Mouse (Mus musculus): ENCODE measurements at regions not wholly inside any gene's neighbourhood (a gene's known extent, or its start where the extent isn't known, plus 50 kb on each side); places are given as distances from the start of the nearest gene placed in this dataset.

DNA sequence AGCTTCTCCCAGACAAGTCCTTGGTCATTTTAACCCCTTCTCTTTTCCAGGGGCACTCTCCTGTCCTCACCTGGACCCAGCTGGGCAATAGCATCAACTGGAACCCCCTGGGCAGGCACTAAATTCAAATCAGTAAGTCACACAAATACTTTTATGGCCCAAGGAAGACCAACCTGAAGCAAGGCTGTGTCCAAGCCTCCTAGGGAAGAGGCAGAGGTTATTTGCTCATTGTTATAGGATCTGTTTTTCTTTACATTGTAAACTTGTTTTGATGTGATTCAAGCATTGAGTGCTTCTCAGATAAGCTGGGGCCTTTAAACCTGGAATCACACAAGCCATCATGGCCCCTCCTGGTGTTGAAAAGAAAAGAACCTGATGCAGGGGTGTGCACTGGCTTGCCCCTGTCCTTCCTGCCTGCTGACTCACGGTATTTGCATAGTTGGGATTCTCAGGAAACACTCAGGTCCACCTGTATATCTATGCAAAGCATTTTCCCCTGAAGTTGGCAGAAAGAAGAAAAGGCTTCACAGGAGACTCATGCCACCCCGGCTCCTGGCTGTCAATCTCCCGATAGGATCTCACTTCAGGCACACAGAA is 114.9 kb upstream of the Kit start:
- H3K4me1 ChIP-seq (ENCODE audit: control insufficient read depth, insufficient read depth, low read length): no peaks in the 10 kb centered on the region
- no peak overlapping the region for H3K9ac ChIP-seq (ENCODE audit: low read depth, low read length)
- no peak for DNase-seq
- intact Hi-C loops (cut with DNase I): no loop called here
- H3K36me3 ChIP-seq (ENCODE audit: control insufficient read depth, insufficient read depth, low read length): no peaks in the 10 kb centered on the region
- no peak overlapping the region for H3K27ac ChIP-seq
- no peaks in the 10 kb centered on the region for H3K27me3 ChIP-seq (ENCODE audit: control insufficient read depth, insufficient read depth, low read length)
- TF ChIP-seq EP300 (IDR thresholded peaks at IDR 0.05; ENCODE audit: insufficient read depth, low read depth, low read length): no peak
- TF ChIP-seq POLR2A (IDR thresholded peaks at IDR 0.05; ENCODE audit: insufficient read depth, low read depth, low read length): no peak
- no peak for TF ChIP-seq CTCF (IDR thresholded peaks at IDR 0.05)
- no peak overlapping the region for H3K4me3 ChIP-seq
- 61% methylated on average over 3 of the region's 3 CpGs for WGBS
- H3K79me2 ChIP-seq (replicated peaks; ENCODE audit: control insufficient read depth, insufficient read depth, low read length): no peaks in the 10 kb centered on the region

DNA sequence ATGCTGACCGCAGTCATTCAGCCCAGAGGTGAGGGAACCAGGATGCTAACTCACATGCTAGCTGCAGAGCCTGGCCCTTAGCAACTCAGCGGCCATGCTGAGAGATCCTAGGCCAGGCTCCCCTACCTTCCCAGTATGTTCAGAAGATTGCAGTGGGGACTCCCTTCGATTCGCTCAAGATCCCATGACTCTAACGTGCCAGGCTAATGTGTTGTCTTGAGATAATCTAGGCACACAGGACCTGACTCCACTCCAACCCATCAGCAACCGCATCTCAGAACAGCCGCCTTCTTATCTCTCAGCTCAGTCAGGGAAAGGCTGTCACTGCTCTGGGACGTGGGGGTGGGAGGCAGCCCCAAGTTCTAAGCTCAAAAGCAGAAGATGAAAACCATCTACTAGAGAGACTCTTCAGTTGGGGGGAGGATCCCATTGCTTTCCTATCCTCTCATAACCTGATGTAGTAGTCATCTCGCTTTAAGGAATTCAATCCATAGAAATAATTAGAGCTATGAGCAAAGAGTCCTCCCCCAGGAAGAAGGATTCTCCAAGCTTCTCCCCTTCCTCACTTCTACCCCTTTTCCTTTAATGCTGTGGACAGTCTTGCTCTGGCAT is 114.2 kb upstream of the Kit start:
- 56% methylated on average over 9 of the region's 9 CpGs for WGBS
- TF ChIP-seq CTCF (IDR thresholded peaks at IDR 0.05) (no peak), EP300 (IDR thresholded peaks at IDR 0.05; ENCODE audit: insufficient read depth, low read depth, low read length) (no peak), POLR2A (IDR thresholded peaks at IDR 0.05; ENCODE audit: insufficient read depth, low read depth, low read length) (no peak)
- no peak for DNase-seq

DNA sequence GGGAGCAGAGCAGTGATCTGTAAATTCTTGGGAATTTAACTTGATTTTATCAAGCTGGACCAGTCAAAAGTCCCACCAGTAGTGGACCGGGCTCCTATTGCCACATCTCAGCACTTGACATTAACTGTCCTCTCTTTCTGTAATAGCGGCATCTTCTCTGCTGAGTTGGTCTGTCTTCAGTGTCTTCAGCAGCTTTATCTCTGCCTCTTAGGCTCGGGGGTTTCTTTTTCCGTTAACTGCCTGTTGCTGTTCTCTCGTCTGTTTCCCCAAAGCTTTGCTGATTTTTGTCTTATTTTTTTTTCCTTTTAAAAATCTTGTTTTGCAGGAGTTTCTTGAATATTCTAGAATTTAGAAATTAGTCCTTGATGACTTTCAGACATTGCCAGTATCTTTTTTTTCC is 113.3 kb upstream of the Kit start:
- intact Hi-C loops (cut with DNase I): no loop called here
- Histone ChIP-seq H3K4me3 (no peak overlapping the region), H3K27ac (no peak overlapping the region), H3K27me3 (ENCODE audit: control insufficient read depth, insufficient read depth, low read length) (no peaks in the 10 kb centered on the region), H3K79me2 (replicated peaks; ENCODE audit: control insufficient read depth, insufficient read depth, low read length) (no peaks in the 10 kb centered on the region), H3K9ac (ENCODE audit: low read depth, low read length) (no peak overlapping the region), H3K36me3 (ENCODE audit: control insufficient read depth, insufficient read depth, low read length) (no peaks in the 10 kb centered on the region), H3K4me1 (ENCODE audit: control insufficient read depth, insufficient read depth, low read length) (no peaks in the 10 kb centered on the region)
- TF ChIP-seq CTCF (IDR thresholded peaks at IDR 0.05) (no peak), POLR2A (IDR thresholded peaks at IDR 0.05; ENCODE audit: insufficient read depth, low read depth, low read length) (no peak), EP300 (IDR thresholded peaks at IDR 0.05; ENCODE audit: insufficient read depth, low read depth, low read length) (no peak)
- 63% methylated on average over 5 of the region's 5 CpGs for WGBS
- no peak for DNase-seq

More for the DNA sequence above, 114.2 kb upstream of the Kit start:
- intact Hi-C loops (cut with DNase I): no loop called here
- Histone ChIP-seq H3K27me3 (ENCODE audit: control insufficient read depth, insufficient read depth, low read length) (no peaks in the 10 kb centered on the region), H3K4me1 (ENCODE audit: control insufficient read depth, insufficient read depth, low read length) (no peaks in the 10 kb centered on the region), H3K9ac (ENCODE audit: low read depth, low read length) (no peak overlapping the region), H3K36me3 (ENCODE audit: control insufficient read depth, insufficient read depth, low read length) (no peaks in the 10 kb centered on the region), H3K4me3 (no peak overlapping the region), H3K27ac (no peak overlapping the region), H3K79me2 (replicated peaks; ENCODE audit: control insufficient read depth, insufficient read depth, low read length) (no peaks in the 10 kb centered on the region)

DNA sequence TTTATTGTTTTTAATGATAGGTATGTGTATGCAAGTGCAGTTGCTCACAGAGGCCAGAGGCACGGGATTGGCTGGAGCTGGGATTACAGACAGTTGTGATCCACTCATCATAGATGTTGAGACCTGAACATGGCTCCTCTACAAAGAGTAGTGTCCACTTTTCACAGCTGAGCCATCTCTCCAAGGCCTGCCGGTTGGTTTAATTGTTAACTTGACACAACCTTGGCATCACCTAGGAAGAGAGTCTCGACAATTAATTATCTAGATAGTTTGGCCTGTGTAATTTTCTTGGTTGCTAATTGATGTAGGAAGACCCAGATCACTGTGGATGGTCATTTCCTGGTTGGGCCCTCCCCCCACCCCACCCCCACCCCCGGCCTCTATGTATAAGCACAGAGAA is 111.1 kb upstream of the Kit start:
- Histone ChIP-seq H3K27ac (no peak overlapping the region), H3K27me3 (ENCODE audit: control insufficient read depth, insufficient read depth, low read length) (no peaks in the 10 kb centered on the region), H3K4me1 (ENCODE audit: control insufficient read depth, insufficient read depth, low read length) (no peaks in the 10 kb centered on the region), H3K36me3 (ENCODE audit: control insufficient read depth, insufficient read depth, low read length) (no peaks in the 10 kb centered on the region), H3K4me3 (no peak overlapping the region), H3K9ac (ENCODE audit: low read depth, low read length) (no peak overlapping the region), H3K79me2 (replicated peaks; ENCODE audit: control insufficient read depth, insufficient read depth, low read length) (no peaks in the 10 kb centered on the region)
- no peak for DNase-seq
- WGBS: 77% methylated on average over 4 of the region's 4 CpGs
- intact Hi-C loops (cut with DNase I): no loop called here
- TF ChIP-seq CTCF (IDR thresholded peaks at IDR 0.05): no peak
- TF ChIP-seq EP300 (IDR thresholded peaks at IDR 0.05; ENCODE audit: insufficient read depth, low read depth, low read length): no peak
- no peak for TF ChIP-seq POLR2A (IDR thresholded peaks at IDR 0.05; ENCODE audit: insufficient read depth, low read depth, low read length)

DNA sequence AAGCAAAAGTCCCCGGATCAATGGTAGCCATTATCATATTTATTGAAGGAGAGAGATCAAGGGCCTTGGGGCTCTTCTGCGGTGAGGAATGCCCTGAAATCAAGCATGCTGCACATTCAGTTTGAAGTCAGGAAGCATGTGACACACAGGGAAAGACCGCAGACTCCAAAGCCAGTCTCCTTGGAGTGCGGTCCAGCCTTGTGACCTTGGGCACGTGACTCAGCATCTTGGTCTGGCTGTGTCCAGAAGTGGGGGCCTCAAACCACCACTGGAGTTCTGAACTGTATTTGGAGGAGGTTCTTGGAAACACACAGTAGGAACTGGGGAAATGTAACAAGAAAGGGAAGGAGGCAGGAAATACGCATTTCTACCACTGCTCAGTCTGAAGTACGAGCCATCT is 109.0 kb upstream of the Kit start:
- H3K4me3 ChIP-seq: no peak overlapping the region
- no peak for DNase-seq
- H3K27me3 ChIP-seq (ENCODE audit: control insufficient read depth, insufficient read depth, low read length): no peaks in the 10 kb centered on the region
- 77% methylated on average over 7 of the region's 7 CpGs for WGBS
- no peak overlapping the region for H3K9ac ChIP-seq (ENCODE audit: low read depth, low read length)
- H3K79me2 ChIP-seq (replicated peaks; ENCODE audit: control insufficient read depth, insufficient read depth, low read length): no peaks in the 10 kb centered on the region
- no peaks in the 10 kb centered on the region for H3K4me1 ChIP-seq (ENCODE audit: control insufficient read depth, insufficient read depth, low read length)
- intact Hi-C loops (cut with DNase I): no loop called here
- no peak for TF ChIP-seq POLR2A (IDR thresholded peaks at IDR 0.05; ENCODE audit: insufficient read depth, low read depth, low read length)
- no peaks in the 10 kb centered on the region for H3K36me3 ChIP-seq (ENCODE audit: control insufficient read depth, insufficient read depth, low read length)
- H3K27ac ChIP-seq: no peak overlapping the region

DNA sequence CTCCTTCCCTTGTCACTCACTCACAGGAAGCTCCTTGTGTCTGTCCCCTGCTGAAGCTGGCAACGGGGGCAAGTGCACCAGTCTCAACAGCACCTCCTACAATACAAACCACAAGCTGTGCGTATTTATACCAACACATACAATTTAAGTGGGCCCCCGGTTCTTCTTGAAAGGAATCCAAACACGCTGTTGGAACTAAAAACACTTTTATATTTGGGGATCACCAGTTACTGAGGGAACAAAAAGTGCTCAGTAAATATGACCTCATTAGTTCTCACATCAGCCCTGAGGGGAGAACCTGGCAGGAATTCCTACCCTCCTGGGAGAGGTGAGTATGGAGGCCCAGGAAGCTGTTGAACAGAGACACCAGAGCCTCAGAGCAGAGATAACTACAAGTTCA is 107.8 kb upstream of the Kit start:
- TF ChIP-seq EP300 (IDR thresholded peaks at IDR 0.05; ENCODE audit: insufficient read depth, low read depth, low read length) (no peak), POLR2A (IDR thresholded peaks at IDR 0.05; ENCODE audit: insufficient read depth, low read depth, low read length) (no peak), CTCF (IDR thresholded peaks at IDR 0.05) (no peak)
- Histone ChIP-seq H3K27ac (no peak overlapping the region), H3K9ac (ENCODE audit: low read depth, low read length) (no peak overlapping the region), H3K79me2 (replicated peaks; ENCODE audit: control insufficient read depth, insufficient read depth, low read length) (no peaks in the 10 kb centered on the region), H3K36me3 (ENCODE audit: control insufficient read depth, insufficient read depth, low read length) (no peaks in the 10 kb centered on the region), H3K27me3 (ENCODE audit: control insufficient read depth, insufficient read depth, low read length) (no peaks in the 10 kb centered on the region), H3K4me1 (ENCODE audit: control insufficient read depth, insufficient read depth, low read length) (no peaks in the 10 kb centered on the region), H3K4me3 (no peak overlapping the region)
- intact Hi-C loops (cut with DNase I): no loop called here
- 83% methylated on average over 4 of the region's 4 CpGs for WGBS
- DNase-seq: no peak

All from heart, adult 2 months (tissue).